Mouse (Mus musculus): ENCODE data around the gene Cnksr3. TPM values are rescaled to one million over a fixed set of nuclear protein-coding genes. Genes with fewer than 3 reads are reported as not detected.
A peak's percentile ranks its signal among the peaks of the same experiment; 100 is the strongest.

Gene Cnksr3
- total RNA-seq, 2 experiments from 2014 or later = 4.8 to 5.3 TPM

DNA sequence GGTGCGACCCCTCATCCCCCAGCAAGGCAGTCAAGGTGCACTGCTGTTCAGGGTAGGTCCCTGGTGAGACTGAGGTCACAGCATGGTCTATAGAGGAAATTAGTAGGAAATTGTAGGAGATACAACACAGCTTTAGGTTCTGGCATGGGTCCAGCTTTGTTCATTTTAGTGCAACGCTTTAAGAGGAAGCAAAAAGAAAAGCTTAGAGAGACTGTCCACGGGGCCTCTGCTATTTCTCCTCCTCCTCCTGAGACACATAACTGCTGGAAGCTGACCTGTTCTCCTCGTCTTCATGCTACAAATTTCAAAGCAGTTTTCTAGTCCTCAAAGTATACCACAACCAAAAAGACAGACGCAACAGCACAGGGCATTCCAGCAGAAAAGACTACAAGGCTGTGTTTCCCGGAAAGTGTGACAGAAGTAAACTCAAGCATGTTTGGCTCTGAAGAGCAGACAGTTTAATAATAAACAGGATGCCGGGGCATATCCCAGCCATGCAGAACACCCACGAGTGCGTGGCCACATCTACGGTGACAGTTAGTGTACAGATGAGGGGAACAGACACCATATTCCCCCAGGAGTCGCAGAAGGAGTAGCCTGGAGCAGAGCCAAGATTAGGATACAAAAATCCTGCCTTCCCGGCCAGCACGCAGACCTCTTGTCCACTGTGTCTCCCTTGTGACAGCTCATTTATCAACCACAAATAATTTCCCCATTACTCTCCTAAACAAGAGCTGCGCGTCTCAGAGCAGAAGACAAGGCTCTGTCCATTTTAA lies 53.6 kb downstream of the Cnksr3 start:
- H3K27ac ChIP-seq = peak overlapping the region; percentile 43; the same call in 1 of the 2 replicates
- TF ChIP-seq CTCF (conservative IDR thresholded peaks at IDR 0.05) = no peak
- peak overlapping the region; percentile 24 for H3K4me3 ChIP-seq
- DNase-seq (ENCODE audit: low spot score in 2 of 2) = peak; percentile 4 to 27

- no peak for TF ChIP-seq CTCF (conservative IDR thresholded peaks at IDR 0.05)
Observed at GRCm38 (mm10) chr10:7154877-7155276, 57.2 kb downstream of the Cnksr3 start.

DNA sequence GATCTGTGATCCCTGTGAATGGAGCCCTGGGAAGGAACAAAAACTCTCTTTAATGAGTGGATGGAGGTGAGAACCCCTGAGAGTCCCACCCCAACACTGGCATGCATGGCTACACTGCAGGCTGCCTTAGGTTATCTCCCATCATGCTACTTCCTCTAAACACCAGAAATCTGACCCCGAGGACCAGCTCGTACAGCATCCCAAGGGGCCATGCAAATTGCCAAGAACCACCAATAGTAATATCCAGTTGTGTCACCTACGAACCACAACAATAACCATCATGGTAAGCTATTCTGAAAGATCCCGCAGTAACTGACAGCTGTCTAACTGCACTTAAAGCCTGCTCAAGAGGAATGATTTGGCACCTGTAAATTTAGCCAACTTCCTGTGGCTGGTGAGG lies 59.1 kb downstream of the Cnksr3 start:
- Histone ChIP-seq H3K27ac (no peak overlapping the region), H3K4me3 (no peak overlapping the region)
- no peak for TF ChIP-seq CTCF (conservative IDR thresholded peaks at IDR 0.05)
- no peak for DNase-seq (ENCODE audit: low spot score in 2 of 2)

More at GRCm38 (mm10) chr10:7154877-7155276, 57.2 kb downstream of the Cnksr3 start:
- no peak overlapping the region for H3K27ac ChIP-seq
- no peak overlapping the region for H3K4me3 ChIP-seq
- DNase-seq (ENCODE audit: low spot score in 2 of 2) = no peak

DNA sequence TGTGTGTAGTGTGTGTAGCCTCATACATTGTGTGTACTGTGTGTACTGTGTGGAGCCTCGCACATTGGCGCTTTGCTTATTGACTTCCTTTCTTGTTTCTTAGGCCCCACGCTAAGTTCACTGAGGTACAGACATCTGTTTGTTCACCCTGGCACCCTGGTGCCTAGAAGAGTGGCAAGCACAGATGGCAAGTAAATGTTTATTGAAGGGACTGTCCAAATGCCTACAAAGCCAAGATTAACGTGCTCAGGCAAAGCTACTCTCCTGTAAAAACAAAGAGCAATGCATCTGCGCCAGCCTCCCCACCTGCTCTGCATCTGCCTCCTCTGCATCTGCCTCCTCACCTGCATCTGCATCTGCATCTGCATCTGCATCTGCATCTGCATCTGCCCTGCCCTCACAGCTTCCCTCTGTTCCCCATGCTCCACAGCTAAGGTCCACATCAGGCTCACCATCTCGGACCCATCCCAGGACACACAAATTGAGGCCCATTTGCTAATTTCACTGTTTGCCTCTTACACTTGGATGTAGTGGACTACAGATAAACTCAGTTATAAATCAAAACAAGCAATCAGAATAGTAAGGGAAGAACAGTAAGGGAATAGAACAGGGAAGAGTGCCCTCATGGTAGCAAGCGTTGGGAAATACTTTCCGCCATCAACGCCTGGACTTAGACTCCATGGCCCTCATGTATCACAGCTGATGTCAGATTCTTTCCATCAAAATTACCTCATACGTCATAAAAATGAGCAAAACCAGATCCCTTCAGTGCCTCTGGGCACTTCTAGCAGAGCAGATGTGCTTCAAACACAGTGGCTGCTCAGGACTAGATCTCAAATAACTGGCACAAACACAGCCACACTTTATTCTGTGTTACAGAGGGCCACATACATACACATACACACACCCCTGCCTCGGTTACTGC lies 62.1 kb downstream of the Cnksr3 start:
- no peak for TF ChIP-seq CTCF (conservative IDR thresholded peaks at IDR 0.05)
- Histone ChIP-seq H3K27ac (no peak overlapping the region), H3K4me3 (no peak overlapping the region)
- no peak for DNase-seq (ENCODE audit: low spot score in 2 of 2)

GRCm38 (mm10) chr10:7145614-7146013 lies 66.4 kb downstream of the Cnksr3 start:
- DNase-seq (ENCODE audit: low spot score in 2 of 2) = no peak
- no peak overlapping the region for H3K27ac ChIP-seq
- H3K4me3 ChIP-seq = no peak overlapping the region
- TF ChIP-seq CTCF (conservative IDR thresholded peaks at IDR 0.05) = no peak

GRCm38 (mm10) chr10:7144081-7144783 lies 67.8 kb downstream of the Cnksr3 start:
- no peak for DNase-seq (ENCODE audit: low spot score in 2 of 2)
- no peak overlapping the region for H3K4me3 ChIP-seq
- TF ChIP-seq CTCF (conservative IDR thresholded peaks at IDR 0.05) = no peak
- H3K27ac ChIP-seq = no peak overlapping the region

DNA sequence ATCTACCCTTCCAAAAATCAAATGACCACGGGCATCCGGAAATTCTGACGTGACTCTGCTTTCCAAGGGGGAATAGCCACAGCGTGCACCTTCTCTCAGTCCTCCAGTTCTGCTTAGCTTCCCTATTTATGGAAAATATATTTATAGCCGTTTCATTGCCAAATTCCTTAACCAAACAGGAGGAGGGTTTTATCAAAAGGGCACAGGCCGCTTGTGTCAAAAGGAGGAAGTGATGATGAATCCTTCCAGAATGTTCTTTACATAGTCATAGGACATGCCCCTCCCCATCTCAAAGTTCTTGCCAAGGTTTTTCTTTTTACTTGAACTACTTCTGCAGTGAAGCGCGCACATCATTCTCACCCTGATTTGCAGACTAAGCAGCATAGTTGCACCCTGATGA lies 69.8 kb downstream of the Cnksr3 start:
- DNase-seq (ENCODE audit: low spot score in 2 of 2) = no peak
- TF ChIP-seq CTCF (conservative IDR thresholded peaks at IDR 0.05) = no peak
- Histone ChIP-seq H3K27ac (no peak overlapping the region), H3K4me3 (no peak overlapping the region)

DNA sequence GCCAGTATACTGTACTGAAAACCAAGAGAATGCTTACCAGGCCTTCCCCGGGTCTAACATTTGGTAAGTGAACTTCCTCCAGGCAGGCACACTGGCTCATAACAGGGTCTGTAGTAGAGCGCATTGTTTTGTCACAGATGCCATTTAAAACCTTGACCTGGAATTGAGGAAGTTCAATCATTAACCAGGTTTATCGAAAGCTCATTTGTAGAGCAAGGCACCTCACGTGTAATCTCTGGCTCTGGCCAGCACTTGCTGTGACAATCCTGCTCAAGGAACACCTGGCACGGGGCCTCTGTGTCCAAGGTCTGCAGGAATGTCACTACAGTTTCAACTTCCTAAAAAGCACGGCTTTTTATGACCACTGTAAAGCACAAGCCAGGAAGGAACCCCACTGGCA lies 71.8 kb downstream of the Cnksr3 start:
- Histone ChIP-seq H3K27ac (no peak overlapping the region), H3K4me3 (no peak overlapping the region)
- TF ChIP-seq CTCF (conservative IDR thresholded peaks at IDR 0.05) = no peak
- DNase-seq (ENCODE audit: low spot score in 2 of 2) = no peak

- no peak overlapping the region for H3K4me3 ChIP-seq
- no peak for TF ChIP-seq CTCF (conservative IDR thresholded peaks at IDR 0.05)
- H3K27ac ChIP-seq = no peak overlapping the region
- no peak for DNase-seq (ENCODE audit: low spot score in 2 of 2)
Observed at GRCm38 (mm10) chr10:7138049-7138448, 74.0 kb downstream of the Cnksr3 start.

DNA sequence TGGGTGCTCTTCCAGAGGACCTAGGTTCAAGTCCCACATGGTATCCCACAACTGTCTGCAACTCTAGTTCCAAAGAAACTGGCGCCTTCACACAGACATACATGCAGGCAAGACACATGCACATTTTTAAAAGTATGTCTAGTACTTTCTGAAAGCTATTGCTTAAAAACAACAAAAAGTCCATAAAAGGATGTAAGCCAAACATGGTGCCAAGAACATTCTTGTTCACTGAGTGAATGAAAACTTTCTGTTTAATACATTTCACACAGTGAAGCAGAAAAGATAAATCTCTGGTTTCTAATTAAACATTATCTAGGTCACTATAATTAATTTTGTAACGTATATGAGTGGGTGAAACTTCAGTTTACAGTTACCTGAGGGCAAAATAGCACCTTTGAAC lies 76.3 kb downstream of the Cnksr3 start:
- TF ChIP-seq CTCF (conservative IDR thresholded peaks at IDR 0.05) = no peak
- no peak overlapping the region for H3K4me3 ChIP-seq
- H3K27ac ChIP-seq = no peak overlapping the region
- no peak for DNase-seq (ENCODE audit: low spot score in 2 of 2)

- H3K27ac ChIP-seq = no peak overlapping the region
- no peak for DNase-seq (ENCODE audit: low spot score in 2 of 2)
- no peak for TF ChIP-seq CTCF (conservative IDR thresholded peaks at IDR 0.05)
- H3K4me3 ChIP-seq = no peak overlapping the region
Observed at GRCm38 (mm10) chr10:7133005-7133404, 79.0 kb downstream of the Cnksr3 start.

- Histone ChIP-seq H3K4me3 (no peak overlapping the region), H3K27ac (no peak overlapping the region)
- no peak for TF ChIP-seq CTCF (conservative IDR thresholded peaks at IDR 0.05)
- no peak for DNase-seq (ENCODE audit: low spot score in 2 of 2)
Observed at GRCm38 (mm10) chr10:7131441-7131840, 80.6 kb downstream of the Cnksr3 start.

- TF ChIP-seq CTCF (conservative IDR thresholded peaks at IDR 0.05) = no peak
- DNase-seq (ENCODE audit: low spot score in 2 of 2) = no peak
- Histone ChIP-seq H3K4me3 (no peak overlapping the region), H3K27ac (no peak overlapping the region)
Observed at GRCm38 (mm10) chr10:7127828-7128227, 84.2 kb downstream of the Cnksr3 start.
